Mouse (Mus musculus): ENCODE measurements around the gene Snapc3. TPM values are rescaled to one million over a fixed set of nuclear protein-coding genes. Genes with fewer than 3 reads are reported as not detected.
A peak's percentile ranks its signal among the peaks of the same experiment; 100 is the strongest.
"Not testable (repeated sequence)": the region's sequence is repeated elsewhere in the genome, so short reads cannot be mapped to it uniquely, and the experiment has no call there.

Snapc3 gene
- total RNA-seq, 1 experiment from 2014 or later, result 23.5 TPM

DNA sequence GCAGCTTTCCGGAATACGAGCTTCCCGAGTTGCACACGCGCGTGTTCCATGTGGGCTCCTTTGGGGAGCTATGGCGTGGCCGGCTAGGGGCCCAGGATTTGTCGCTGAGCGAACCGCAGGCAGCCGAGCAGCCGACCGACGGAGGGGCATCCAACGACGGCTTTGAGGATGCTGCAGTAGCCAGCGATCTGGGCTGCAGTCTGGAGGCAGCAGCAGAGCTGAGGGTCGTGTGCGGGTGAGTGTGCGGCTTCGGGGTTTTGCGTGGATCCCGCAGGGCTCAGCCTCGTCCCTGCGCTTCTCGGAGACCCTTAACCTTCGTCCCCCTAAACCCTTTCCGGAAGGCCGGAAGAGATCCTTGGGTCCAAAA, 279 bp downstream of the Snapc3 start:
- DNase-seq, result no peak

DNA sequence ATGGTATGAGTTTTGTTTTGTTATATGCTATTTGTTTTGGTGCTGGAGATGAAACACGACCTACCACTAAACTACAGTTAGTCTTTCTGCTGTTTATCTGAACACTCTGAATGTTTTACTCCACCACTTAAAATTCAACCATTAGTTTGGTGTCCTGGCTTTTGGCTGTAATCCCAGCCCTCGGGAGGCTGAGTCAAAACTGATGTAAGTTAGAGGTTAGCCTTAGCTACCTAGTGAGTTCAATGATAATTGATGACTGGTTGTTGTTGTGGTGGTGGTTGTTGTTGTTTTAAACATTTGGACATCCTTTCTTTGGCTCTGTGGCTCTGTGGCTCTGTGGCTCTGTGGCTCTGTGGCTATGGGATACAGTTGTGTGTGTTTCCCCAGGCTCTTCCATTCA, 1.3 kb downstream of the Snapc3 start:
- no peak for DNase-seq

DNA sequence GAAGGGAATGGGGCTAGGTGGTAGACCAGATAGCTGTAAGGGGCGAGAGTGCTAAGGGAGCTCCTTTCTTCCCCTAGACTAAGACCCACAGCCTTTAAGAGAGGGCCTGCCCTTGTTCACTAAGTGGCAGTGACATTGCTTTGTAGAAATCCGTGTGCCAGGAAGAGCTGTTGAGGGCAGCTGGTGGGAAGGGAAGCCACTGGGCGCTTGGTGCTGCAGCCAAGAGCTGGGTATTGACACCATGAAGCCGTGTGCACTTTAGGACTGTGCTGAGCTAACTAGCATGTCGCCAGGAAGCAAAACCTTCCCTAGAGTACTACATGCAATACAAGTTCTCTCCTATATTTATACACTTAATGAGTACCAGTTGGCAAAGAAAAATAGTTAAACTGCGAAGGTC, 6.1 kb downstream of the Snapc3 start:
- DNase-seq, result no peak

DNA sequence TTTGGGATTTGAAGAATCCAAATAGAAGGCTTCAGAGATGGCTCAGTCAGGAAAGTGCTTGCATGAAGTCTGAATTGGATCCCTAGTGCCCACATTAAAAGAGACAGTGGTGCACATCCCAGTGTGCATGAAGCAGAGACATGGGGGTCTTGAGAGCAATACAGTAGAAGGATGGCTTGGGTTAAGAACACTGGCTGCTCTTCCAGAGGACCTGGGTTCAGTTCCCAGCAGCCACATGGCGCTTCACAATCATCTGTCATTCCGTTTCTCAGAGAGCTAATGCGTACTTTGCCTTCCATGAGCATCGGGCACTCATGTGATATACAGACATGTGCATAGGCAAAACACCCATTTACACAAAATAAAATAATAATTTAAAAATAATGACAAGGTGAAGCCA, 7.6 kb downstream of the Snapc3 start:
- DNase-seq, result no peak

DNA sequence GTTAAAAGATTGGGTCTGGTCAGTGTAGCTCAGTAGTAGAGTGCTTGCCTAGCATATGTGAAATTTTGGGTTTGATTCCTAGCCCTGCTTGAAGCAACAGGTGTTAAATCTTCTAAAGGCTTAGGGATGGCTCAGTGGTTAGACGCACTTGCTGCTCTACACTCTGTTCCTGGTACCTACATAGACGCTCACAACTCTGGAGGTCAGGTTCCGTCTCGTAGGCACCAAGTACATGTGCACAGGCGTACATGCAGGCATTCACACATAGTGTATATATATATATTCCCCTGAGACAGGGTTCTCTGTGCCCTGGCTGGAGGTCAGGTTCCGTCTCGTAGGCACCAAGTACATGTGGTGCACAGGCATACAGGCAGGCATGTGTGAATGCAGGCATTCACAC, 9.6 kb downstream of the Snapc3 start:
- DNase-seq, result no peak

DNA sequence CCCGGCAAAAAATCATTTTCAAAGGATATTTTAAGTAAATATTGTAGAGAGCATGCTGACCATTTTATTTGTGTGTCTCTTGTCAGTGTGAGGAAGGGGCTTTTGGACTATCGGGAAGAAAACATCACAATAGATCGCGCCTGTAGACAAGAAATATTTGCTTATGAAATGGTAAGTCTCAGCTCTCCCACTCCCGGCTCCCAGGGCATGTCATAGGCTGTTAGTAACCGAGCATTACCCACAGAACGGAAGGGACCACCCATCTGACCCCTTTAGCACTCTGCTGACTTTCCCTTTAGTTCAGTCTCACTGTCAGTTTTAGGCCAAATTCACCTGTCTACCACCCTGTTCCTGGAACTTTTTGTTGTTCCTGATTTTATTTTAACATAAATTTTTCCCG, 10.2 kb downstream of the Snapc3 start:
- DNase-seq, result no peak

DNA sequence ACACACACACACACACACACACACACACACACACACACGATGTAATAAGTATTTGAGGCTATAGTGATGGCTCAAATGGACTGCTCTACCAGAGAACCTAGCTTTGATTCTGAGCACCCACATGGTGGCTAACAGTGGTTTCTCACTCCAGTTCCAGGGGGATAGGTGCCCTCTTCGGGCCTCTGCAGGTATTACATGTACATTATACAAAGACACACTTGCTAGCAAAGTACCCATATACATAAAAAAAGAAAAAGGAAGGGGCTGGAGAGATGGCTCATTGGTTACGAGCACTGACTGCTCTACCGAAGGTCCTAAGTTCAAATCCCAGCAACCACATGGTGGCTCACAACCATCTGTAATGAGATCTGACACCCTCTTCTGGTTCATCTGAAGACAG, 11.3 kb downstream of the Snapc3 start:
- no peak for DNase-seq

DNA sequence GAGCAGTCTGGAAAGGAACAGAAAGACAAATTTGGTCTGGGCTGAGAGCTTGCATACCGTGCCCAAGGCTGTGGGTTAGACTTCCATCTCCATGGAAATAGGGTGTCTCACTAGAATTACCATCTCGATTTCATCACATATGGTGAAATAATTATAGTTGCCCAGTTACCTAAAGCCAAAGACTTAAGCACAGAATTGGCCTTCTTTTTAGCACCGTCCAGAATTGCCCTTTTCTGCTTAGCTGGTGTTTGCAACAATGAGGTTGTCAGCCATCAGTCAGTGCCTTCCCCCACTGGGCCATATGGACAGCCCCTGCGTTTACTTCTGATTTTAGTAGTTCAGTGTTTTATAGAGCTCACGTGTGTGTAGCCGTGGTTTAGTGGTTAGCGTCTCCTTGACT, 14.4 kb downstream of the Snapc3 start:
- DNase-seq, result no peak

DNA sequence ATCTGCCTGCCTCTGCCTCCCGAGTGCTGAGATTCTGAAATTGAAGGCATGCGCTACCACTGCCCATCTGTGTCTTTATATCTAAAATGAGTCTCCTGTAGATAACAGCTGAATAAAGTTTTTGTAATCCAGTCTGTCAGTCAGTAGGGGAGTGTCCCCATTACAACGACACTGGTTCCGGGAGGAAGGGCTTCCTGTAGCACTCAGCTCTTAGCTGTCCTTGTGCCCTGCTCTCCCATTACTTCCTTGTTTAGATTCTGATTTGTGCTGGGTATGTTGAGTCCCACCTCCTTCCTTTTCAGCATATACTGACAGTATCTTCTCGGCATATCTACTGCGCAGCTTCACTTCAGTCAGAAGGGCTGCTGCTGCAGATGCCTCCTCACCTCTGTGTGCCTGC, 15.4 kb downstream of the Snapc3 start:
- no peak for DNase-seq

DNA sequence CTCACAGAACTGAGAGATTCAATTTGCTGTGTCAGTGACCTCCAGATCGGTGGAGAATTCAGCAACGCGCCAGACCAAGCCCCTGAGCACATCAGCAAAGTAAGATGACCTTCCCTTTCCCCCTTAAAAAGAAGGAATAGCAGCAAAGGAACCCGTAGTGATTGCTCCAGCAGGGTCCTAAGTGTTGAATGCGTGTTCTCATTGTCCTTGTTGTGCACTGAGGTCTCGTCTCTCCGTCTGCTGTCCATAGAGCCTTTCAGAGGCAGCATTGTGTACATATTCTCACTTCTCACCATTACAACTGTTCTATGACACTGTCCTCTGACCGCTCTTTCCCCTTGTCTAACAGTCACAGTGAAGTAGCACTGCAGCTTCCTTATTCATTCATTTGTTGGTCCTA, 18.9 kb downstream of the Snapc3 start:
- DNase-seq, result no peak

DNA sequence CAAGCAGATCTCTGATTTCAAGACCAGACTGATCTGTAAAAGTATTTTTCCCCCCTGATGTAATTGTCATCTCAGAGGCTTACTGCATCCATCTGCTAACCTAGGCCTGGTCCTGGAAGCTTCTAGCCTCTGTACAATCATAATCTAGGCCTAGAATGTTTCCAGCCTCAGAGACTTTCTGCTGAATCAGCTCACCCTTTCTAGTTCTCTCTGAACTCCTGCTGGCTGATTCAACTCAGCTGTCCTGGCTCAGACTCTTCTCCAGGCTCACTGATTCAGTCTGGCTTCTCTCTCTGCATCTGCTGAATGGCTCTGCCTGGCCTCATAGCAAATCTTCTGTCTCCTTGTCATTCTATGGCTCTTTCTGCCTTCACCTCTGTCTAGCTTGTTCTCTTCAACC, 20.6 kb downstream of the Snapc3 start:
- DNase-seq, result no peak

DNA sequence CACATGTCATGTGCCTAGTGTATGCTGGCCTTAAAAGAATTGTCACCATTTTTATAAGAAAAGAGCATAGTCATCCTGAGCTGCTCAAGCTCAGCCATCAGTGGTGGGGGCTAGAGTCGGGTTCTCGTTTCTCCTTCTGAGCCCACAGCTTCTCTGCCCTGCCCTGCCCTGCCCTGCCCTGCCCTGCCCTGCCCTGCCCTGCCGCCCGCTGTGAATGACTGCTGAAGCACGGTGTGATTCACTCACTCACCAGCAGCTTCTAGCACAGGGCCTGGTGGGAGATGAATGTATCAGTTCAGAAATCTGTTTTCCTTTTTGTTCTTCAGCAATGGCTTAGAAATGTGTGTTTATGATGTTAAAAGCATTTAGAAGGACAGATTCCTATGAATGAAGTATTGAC, 21.5 kb downstream of the Snapc3 start:
- DNase-seq, result no peak

DNA sequence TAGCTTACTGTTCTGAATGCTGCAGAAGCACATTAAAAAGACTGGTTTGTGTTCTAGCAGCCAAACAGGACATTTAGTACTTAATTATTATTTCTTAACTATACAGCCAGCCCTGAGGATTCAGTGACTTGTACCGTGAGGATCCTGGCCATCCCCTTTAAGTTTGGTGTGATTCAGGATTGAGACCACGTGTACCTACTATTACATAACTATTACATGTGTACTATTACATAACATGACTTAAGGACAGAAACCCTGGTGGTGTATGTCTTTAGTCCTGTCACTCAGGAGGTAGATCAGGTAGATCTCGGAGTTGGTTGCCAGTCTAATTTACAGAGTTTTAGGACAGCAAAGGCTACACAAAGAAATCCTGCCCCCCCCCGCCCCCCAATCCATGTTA, 23.5 kb downstream of the Snapc3 start:
- DNase-seq, result no peak

DNA sequence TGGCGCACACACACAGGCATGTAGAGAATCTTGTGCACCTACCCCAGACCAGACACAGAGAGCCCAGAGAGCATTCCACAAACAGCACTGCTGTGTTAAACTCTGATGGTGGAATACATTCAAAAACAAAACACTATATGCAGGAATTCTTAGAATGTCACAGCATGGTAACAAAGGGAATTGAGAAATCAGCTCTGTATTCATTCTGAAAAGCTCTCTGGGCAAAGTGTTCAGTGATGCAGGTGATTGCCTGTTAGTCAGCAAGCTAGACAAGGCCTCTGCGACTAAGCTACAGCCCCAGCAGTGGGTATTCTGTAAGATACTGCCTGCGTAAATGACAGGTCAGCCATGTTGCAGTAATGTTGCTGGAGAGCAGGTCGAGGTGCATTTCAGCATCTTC, 33.3 kb downstream of the Snapc3 start:
- DNase-seq, result no peak

DNA sequence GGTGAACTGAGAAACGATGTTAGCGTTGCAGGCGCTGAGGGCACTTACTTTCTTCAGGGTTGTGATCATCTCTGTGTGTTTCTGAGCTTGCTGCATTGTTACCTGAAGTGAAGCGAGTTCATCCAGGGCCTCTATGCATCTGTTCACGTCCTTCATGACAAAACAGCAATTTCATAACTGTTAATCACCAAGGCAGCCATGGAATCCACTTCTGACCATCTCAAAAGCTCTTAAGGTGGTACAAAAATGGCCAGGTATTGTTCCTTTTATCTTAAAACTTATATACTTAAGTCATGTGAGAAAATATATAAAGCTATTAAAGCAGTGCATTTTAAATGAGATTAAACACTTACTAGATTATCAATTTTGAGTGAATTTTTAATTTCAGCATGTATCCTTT, 42.6 kb downstream of the Snapc3 start:
- DNase-seq, result no peak

DNA sequence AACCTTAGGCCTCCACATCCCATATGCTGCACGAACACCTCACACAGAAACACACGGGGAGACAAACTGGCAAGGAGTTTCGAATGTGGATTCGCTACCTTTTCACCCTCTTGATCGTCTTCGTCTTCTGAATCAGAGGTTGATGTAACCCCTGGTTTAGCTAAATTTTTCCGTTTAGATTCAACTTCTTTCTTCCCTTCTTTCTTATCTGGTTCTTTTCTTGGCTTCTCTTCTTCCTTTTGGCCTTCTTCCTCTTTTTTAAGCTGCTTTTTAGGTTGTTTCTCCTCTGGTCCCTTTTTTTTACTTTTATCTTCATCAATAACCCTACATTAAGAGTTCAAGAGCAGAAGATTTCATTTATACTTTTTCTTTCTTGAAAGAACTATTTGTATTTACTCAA, 47.3 kb downstream of the Snapc3 start:
- no peak for DNase-seq

DNA sequence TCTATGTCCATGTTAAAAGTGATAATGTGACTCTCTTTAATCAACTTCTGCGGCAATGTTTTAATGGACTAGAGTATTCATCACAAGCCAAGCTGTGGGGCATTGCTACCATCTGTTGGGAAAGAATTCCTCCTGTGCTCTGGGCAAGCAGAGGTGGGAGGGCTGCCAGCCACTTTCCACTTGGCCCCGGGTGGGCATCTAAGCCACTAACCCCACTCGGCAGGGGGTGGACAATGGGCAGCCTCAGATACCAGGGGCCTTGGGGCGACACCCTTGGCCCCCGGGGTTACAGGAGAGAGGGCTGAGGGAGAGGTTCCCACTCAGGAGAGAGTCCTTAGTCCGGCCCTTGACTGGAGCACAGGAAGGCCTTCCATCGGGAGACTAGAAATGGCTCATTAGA, 50.1 kb downstream of the Snapc3 start:
- DNase-seq, result no peak

DNA sequence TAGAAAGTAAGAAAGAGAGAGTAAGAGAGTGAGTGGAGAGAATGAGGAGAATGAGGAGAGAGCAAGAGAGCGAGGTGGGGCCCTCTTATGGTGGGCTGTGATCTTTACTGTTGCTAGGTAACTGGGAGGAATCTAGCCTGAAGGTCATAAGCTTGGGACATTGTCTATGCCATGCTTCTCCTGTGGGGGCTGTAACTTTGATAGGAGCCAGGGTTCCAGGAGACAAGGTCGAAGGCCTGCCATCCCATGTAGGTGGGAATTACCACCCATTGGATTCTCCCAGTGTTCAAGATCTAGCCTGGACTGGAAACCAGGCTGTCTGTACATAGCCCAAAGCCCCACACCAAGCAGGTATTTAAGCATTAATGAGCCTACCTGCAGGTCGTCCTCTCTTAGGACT, 50.7 kb downstream of the Snapc3 start:
- no peak for DNase-seq

DNA sequence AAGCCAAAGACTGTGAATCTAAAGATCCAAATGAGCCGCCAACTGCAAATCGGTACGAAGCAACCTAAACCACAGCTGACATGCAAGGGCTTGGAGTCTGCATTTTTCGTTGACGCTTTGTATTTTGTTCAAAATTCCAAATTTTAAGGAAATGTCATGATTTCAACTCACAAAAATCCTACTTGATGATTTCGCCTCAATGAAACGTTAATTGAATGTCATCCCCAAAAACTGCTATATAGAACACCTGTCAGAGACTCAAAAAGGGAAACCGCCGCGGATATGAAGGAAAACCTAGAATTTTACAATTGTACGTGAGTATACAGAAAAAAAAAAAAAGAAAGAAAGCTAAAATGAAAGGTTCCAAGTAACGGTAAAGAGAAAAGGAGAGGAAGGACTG, 67.7 kb downstream of the Snapc3 start:
- DNase-seq, result no peak

DNA sequence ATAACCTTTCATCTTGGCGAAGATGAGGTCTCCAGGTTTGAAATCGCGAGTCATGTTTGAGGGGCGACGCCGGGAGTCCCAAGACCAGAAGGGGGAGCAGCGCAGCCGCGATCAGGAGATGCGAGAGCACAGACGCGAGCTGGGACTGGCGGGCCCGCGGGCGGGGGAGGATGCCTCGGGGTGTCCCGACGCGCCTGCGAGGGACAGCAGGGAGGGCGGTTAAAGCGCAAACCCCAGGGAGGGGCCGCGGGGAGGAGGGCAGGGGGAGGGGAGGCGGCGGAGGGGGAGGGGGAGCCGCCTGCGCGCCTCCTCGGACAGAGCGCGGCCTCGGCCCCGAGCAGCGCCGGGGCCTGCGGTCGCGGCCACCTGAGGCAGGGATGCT, 68.2 kb downstream of the Snapc3 start:
- DNase-seq, result peak; percentile 93

DNA sequence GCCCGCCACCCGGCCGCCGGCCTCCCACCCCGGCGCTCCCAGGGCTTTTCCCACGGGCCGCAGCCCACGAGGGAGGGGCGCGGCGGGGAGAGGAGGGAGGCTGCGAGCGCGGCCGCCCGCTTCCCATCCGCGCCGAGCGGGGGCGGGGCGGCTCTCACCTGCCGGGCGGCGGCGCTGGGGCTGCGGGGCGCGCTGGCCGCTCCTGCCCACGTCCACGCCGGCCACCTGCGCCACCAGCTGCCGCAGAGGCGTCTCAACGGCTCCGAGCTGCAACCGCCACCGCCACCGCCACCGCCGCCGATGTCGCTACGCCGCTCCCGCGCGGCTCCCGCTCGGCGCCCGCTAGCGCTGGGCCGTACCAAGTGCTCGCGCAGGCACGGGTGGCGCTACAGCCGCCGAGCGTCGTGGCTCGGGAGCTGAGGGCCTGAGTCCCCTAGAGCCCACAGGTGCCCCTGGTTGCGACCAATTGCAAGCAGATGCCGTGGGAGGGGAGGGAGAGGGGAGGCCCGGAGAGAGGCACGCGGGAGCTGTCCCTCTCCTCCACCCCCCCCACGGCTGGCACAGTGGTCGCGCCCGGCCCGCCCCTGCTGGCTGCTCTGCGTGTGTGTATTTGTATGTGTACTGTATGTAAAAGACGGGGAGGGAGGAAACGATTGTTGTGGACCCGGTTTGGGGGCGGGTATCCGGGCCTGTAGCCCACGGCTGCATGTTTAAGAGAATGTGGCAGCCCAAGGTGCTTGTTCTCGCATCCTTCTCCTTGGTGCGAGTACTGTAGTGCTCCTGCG, 68.8 kb downstream of the Snapc3 start, which contains the start of gene Psip1:
TSS of gene Psip1 (minus strand) at position 343 of the 785 bp plus-strand sequence.
- DNase-seq, result peak; percentile 93

DNA sequence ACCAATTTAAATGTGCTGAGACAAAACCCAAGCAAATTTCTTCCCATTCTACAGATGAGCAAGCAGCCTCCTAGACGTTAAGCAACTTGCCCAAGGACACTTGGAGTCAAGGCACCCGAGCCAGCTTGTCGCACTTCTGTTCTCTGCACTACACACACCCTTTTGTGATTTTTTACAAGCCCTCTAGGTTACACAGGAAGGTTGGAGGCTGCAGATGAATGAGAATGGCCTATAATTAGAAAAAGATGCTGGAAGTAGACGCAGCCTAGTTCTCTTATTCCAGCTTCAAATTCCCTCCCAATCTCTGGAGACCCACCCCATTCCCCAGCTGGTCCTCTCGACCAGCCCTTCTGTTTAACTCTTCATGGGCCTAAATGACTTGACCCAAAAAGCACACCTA, 71.6 kb downstream of the Snapc3 start:
- DNase-seq, result no peak

DNA sequence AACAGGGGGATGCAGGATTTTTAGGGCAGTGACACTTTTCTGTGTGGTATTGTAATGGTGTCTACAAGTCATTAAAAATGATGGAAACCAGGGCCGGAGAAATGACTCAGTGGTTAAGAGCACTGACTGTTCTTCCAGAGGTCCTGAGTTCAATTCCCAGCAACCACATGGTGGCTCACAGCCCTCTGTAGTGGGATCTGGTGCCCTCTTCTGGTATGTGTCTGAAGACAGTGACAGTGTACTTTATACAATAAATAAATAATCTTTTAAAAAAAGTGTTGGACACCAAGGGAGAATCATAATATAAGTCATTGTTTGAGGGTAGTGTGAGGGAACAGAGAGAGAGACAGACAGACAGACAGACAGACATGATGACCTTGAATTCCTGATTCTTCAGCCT, 75.6 kb downstream of the Snapc3 start:
- no peak for DNase-seq

DNA sequence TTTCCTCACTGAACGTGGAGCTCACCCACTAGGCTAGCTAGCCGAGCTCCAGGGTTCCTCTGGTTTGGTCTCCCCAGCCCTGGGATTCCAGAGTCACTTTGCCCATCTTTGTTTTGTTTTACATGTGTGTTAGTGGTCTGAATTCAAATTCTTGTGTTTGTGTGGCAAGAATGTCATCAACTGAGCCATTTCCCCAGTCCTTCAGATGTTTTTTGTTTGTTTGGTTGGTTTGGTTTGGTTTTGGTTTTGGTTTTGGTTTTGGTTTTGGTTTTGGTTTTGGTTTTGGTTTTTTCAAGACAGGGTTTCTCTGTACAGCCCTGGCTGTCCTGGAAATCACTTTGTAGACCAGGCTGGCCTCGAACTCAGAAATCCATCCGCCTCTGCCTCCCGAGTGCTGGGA, 79.5 kb downstream of the Snapc3 start:
- DNase-seq, result not testable (repeated sequence)

All from adrenal gland, postnatal 14 days (tissue).